Mouse (Mus musculus) heart, postnatal 14 days (tissue): Measurements from ENCODE around the gene Vmn1r42. TPM values are rescaled to one million over a fixed set of nuclear protein-coding genes. Genes with fewer than 3 reads are reported as not detected.
"Not testable (repeated sequence)": the region's sequence is repeated elsewhere in the genome, so short reads cannot be mapped to it uniquely, and the experiment has no call there.

ENCODE experiments used
- DNase-seq, 2 experiments: peaks; one replicate each; pipeline ENCODE4 v3.0.0; 2021 to 2022
- intact Hi-C: fragments of 180-260 bp; cut with DNase I; formaldehyde crosslinking; loops from one replicate; pipeline ENCODE4 v1.15.1; 2025
- long read RNA-seq, 2 experiments: library from polyadenylated mRNA; stranded (forward); transcript quantifications; one replicate each; pipeline ENCODE4 v2.0.0; 2021
- total RNA-seq, 2 experiments: library from RNA; stranded (reverse); gene quantifications; 2 replicates each; pipeline ENCODE4 v1.2.3; 2021

Gene Vmn1r42
- not detected for total RNA-seq
- long read RNA-seq, experiment 1: 0 reads
- long read RNA-seq, experiment 2: 0 reads

DNA sequence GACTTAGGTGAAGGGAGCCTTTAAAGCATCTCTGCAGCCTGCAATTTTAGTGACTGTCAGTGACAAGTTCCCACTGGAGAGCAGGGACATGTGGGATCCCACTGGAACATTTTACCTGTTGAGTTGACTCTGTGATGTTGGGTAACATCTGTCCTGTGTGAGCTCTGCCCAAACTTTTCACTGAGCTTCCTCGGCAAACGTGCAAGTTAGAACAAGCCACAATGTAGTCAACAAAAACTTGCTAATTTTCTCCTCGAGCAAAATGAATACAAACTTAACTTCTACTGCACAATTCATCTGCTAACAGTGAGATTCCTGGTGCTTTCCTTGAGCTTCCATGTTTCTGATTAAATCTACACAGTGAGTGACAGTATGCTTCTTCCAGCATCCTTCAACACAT is at the start of gene Vmn1r42, which contains the start of gene Vmn1r43:
Gene Vmn1r42, minus strand, starts transcription at position 101 of the 400 bp plus-strand sequence.
Gene Vmn1r43, minus strand, starts transcription at position 101 of the 400 bp plus-strand sequence.
- intact Hi-C loops, DNase-seq: not testable (repeated sequence)

DNA sequence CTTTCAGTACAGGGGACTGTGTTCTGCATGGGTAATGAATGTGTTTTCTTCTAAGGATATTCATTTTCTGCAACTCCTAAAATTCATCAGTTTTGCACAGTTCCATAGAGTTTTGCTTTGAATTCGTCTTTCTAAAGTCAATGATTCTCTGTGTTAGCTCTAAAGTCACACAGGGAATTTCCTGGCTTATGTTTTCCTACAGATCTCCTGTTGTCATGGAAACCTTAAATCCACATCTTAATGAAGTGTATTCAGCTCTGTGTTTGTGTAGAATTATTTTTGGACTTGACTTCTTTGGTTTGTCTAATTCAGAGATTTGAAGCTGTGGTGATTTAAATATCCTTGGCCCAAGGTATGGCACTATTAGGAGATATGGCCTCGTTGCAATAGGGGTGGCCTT is 7.6 kb upstream of the Vmn1r42 start:
- DNase-seq: no peak
- intact Hi-C loops: no loop called here

DNA sequence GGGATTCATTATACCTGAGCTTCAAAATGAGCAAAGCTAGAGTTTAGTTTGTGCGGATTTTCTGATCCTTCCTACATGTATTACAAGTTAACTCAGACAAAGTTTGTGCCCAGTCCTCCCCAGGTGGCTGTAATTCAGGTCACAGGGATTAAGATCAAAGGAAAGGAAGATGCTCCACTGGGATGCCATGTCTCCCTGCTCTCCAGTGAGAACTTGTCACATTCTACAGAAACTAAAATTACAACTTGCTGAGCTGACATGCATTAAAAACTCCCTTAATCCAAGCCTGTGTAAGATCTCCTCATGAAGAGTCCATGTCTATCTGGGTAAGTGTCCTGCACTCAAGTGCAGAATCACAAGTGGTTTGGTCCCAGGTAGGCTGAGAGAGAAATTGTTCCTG is 7.1 kb upstream of the Vmn1r42 start, which contains the start of gene Vmn1r44:
Gene Vmn1r44, plus strand, starts transcription at position 301 of the 400 bp plus-strand sequence.
- no peak for DNase-seq
- intact Hi-C loops: no loop called here

DNA sequence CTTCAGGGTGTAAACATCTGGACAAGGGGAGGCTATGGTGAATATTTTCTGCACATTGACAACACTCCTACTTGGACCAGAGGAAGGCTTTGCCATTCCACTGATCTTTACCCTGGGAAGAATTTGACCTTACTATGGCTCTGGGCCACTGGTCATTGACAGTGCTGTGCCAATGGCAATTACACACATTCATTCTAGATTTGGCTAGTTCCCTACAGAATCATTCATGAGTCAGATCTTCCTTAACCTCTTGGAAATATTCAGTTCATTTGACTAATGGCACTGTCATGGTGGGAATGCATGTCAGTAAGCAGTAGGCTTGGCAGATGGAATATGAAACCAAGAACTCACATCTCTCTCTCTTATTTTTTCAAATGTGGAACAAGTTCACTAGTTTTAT is 4.7 kb upstream of the Vmn1r42 start:
- no peak for DNase-seq
- intact Hi-C loops: no loop called here

DNA sequence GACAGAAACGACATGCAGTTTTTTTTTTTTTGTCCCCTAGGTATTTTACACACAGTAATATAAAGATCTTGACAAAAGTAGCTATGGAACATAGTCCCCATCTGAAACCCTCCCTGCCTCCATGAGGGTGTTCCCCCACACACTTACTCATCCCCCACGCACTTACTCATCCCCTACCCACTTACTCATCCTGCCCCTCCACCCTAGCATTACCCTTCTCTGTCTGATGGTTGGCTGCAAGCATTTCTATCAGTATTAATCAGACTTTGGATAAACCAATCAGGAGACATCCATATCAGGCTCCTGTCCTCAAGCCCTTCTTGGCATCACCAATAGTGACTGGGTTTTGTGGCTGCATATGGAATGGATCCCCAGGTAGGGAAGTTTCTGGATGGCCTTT is 750 bp upstream of the Vmn1r42 start:
- intact Hi-C loops: no loop called here
- no peak for DNase-seq

DNA sequence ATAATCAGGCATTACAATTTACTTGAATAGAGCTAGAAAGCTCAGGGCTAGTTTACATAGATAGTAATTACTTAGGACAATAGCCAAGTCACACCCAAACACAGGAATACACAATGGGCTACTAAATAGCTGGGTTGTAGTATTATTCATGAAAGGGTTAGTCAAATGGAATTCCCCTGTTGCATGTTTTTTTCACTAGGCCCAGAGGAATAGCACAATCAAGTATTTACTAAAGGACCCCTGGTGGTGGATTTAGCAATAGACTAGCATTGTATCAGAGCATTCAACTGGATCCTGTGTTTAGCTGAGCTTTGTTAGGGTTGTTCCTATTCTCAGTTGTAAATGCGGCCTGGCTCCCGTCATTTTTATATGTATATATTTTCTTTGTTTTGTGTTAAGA is 8.2 kb downstream of the Vmn1r42 start:
- intact Hi-C loops: no loop called here
- no peak for DNase-seq

DNA sequence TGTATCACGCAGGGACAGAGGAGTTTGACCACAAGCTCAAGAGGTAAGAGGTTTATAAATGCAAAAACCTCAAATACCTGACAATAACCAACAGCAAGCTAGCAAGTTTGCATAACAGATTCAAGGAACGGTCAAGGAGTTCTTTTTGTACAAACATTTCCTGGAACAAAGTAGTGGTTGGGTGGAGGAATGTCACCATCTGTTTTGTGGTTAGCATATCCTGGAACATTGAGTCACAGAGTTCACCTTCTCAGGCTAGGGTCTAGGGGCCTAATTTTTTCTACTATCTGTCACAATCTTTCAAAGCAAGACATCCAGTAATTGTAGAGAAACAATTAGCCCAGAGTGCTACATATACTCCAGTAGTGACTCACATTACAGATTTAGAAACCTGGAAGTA is 8.9 kb downstream of the Vmn1r42 start:
- intact Hi-C loops: no loop called here
- no peak for DNase-seq

DNA sequence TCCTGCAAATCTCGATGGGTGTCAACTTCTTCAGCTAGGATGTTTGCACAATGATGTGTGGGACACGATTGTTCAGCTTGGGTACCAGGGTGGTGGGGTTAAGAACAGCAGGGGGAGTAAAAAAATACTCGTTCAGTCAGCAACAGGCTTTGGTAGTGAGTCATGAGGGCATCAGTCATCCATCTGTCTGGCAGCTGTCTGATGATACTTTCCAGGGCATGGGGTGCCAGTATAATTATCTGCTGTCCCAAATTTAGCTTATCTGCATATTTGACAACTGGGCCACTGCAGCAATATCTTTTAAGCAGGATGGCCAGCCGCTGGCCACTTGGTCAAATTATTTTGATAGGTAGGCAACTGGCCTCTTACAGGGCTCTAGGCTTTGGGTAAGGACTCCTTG is 12.4 kb downstream of the Vmn1r42 start:
- DNase-seq: no peak
- intact Hi-C loops: no loop called here

DNA sequence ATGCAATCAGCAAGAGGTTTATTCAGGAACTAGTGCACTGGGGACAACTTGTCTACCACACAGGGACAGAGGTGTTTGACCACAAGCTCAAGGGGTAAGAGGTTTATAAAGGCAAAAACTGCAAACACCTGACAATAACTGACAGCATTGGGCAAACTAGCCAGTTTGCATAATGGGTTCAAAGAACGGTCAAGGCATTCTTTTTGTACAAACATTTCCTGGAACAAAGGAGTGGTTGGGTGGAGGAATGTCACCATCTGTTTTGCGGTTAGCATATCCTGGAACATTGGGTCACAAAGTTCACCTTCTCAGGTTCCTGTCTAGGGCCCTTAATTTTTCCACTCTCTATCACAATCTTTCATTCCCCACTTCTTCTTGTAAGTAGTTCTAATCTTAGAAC is 16.4 kb downstream of the Vmn1r42 start:
- DNase-seq: no peak
- intact Hi-C loops: no loop called here

DNA sequence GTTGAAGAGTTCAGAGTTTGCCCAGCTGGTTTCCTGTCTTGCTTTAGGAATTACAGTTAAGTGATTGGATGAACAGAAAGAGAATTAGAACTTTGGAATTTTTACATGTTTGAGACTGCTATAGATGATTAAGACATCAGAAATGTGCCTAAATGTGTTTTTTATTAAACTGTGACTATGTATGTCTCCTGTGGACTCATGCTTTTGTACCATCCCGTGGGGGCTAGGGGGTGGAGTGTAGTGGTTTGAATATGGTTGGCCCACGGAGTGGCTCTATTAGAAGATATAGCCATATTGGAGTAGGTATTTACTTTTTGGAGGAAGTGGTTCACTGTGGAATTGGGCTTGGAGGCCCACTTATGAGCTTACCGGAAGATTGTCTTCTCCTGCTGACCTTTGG is 18.7 kb downstream of the Vmn1r42 start:
- DNase-seq: no peak
- intact Hi-C loops: no loop called here

Other genes with a start within 250 kb of the Vmn1r42 start
- gene Txnrd3, start 232.4 kb downstream of the Vmn1r42 start, total RNA-seq: 10 to 100 TPM; 20.1 to 20.3 TPM
- gene Vmn1r40, start 168.9 kb downstream of the Vmn1r42 start, total RNA-seq: not detected
- not detected for gene Vmn1r41, start 135.6 kb downstream of the Vmn1r42 start, total RNA-seq
- not detected for gene Vmn1r43, start within 50 bp of the Vmn1r42 start, total RNA-seq
- not detected for gene Vmn1r44, start 7.2 kb upstream of the Vmn1r42 start, total RNA-seq
- not detected for gene Vmn1r45, start 64.2 kb upstream of the Vmn1r42 start, total RNA-seq
- gene Vmn1r46, start 92.9 kb upstream of the Vmn1r42 start, total RNA-seq: not detected
- not detected for gene Vmn1r47, start 139.7 kb upstream of the Vmn1r42 start, total RNA-seq
- not detected for gene Vmn1r48, start 160.4 kb upstream of the Vmn1r42 start, total RNA-seq
- gene Vmn1r49, start 202.1 kb upstream of the Vmn1r42 start, total RNA-seq: not detected
- gene Vmn1r50, start 225.0 kb upstream of the Vmn1r42 start, total RNA-seq: not detected
- not detected for gene Vmn1r51, start 246.2 kb upstream of the Vmn1r42 start, total RNA-seq